Mouse (Mus musculus) mouse embryonic stem cell (cell line): ENCODE measurements around the gene Rapsn.
"Not testable (repeated sequence)": the region's sequence is repeated elsewhere in the genome, so short reads cannot be mapped to it uniquely, and the experiment has no call there.

Experiments
- in situ Hi-C, 2 experiments: fragments of 300-500 bp; cut with MboI; formaldehyde crosslinking; loops; 1 replicate in 1 of 2; 3 replicates in 1 of 2; pipeline ENCODE4 v1.14.3; 2019 to 2020; ENCODE audit warnings: low sequenced_read_pairs in 2 of 2, low pct_unique_long_range_greater_than_20kb in 1 of 2, mixed read lengths in 1 of 2; ENCODE audit not compliant: unreplicated experiment in 1 of 2

Rapsn gene

DNA sequence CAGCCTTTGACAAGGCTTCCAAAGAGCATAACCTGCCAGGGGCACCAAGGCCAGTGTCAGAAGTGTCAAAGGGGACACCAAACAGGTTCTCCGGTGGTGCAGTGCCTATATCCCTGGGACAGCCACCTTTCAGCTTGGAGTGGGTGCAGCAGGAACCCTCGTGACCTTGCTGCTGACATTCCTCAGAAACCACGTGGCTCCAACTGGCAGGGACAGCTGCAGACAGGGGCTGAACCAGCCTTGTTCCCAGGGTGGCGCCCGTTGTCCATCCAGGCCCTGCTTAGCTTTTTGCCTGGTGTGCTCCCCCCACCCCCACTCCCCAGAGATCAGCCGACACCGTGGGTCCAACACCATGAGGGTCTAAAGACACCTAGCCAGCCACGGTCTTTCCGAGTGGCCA, at the start of gene Rapsn:
Gene Rapsn (plus strand): TSS at position 236 of the 400 bp plus-strand sequence.
- in situ Hi-C loops = no loop called here

DNA sequence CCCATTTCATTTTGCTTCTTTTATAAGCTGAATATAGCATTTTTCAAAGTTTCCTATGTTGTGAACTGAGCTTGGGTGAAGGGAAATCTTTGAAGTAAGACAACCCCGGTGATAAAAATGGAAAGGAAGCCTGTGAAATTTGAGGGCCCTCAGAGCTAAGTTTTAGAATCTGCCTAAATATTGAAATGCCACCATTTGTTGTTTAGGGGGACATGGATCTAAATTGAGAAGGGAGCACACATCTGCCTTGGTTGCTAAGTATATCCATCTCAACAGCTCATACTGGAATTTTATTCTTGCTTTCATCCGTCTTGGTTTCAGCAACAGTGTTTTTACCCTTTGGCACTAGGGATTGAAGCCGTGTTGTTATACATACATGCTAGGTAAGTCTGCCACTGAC, 49.4 kb upstream of the Rapsn start:
- in situ Hi-C loops = no loop called here

DNA sequence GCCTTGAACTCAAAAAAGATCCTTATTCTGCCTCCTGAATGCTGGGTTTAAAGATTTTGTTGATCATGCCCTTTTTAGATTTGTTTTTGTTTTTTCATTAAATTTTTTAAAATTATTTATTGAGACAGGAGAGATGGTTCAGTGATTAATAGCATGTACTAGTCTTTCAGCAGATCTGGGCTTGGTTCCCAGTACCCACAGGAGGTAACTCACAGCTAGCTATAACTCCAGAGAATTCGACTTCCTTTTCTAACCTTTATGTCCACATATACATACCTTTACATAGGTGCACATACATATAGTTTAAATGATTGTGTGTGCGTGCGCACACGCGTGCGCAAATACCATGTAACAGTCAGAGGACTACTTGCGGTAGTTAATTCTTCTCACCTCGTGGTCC, 26.9 kb upstream of the Rapsn start:
- in situ Hi-C loops = no loop called here

DNA sequence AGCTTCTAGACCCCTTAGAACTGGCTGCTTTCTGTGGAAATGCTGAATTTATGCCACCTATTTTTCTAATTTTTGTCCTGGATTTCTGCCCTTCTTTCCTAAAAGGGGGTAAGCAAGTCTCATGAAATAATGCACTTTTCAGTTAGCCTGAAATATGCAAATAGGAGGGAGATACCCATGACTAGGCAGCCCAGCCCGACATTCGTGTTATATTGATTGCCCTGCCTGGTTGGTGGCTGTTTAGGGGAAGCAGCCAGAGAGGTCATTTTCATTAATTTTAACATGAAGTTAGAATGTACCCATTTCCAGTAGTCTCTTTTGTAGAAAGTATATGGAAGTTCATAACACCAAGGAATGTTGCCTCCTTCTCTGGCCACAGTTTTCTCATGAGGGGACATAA, 21.5 kb upstream of the Rapsn start:
- in situ Hi-C loops = no loop called here

DNA sequence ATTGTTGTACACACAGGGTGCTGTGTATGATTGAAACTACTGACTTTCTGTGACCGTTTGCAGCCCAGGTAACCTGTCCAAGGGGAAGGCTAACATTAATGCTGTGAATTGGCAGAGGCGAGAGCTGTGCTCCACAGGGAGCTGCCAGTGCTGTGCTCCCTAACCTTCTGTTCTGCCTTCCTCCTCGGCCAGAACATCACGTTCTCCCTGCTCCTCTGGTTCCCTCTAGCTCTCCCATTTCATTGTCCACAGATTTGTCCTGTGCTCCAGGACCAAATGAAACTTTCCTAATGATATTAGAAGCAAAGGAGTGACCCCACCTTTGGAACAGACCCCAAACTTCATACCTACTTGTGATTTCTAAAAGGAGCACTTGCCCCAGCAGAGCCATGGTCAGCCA, 20.0 kb upstream of the Rapsn start:
- in situ Hi-C loops = no loop called here

DNA sequence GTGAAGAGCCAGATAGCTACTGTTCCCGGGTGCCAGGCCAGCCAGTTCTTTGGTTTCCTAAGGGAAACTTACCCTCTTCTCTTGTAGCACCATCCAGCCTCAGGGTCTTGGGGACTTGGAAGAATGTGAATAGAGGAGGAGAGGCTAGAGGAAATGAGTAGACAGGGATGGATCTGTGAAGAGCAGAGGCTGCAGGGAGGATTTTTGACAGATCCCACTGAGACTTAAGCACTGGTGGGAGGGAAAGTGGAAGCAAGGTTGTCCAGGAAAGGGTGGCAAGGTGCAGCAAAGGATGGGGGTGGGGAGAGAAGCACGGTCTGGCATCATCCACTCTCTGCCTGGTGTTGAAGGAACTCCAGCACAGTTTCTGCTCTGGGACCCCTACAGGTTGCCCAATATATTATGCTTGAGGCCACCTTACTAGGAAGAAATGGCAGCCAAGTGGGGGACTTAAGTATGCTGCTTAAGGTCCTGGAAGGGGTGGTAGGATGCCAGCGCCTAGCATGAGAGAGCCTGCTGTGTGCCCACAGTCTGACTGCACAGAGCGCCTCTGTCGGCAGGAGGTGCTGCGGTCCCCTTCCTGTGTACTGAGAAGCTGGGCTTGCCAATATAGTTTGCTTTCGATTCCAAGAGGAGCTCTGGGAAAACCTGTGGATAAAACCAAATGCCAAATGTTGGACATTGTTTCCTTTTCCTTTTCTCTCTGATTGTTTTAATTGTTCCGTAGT, 17.2 kb upstream of the Rapsn start:
- in situ Hi-C loops = no loop called here

DNA sequence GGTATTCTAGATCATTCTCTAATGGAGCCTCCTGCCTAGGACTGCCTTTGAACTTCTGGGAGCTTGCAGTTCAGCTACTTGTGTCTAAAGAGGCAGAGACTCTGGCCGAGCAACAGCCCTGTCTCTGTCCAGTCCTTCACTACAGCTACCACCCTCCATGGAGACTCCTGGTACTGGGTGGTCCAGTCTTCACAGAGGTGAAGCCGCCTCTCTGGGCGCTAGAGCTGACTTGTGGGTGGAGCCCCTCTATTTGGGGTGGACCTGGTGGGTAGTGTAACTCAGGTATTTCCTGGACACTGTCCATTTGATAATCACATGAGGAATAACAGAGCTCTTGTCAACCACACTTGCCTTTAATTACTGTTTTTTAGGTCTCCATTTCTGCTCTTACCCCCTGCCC, 15.5 kb upstream of the Rapsn start:
- in situ Hi-C loops = no loop called here

DNA sequence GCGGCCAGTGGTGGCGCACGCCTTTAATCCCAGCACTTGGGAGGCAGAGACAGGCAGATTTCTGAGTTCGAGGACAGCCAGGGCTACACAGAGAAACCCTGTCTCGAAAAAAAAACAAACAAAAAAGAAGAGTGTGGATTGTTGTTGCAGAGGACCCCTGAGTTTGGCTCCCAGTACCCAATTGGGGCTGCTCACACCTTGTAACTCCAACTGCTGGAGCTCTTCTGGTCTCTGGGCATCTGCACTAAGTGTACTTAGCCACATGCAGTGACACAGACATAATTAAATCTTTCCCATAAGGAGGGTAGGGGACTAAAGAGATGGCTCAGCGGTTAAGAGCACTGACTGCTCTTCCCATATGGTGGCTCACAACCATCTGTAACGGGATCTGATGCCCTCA, 13.2 kb upstream of the Rapsn start:
- in situ Hi-C loops = not testable (repeated sequence)

DNA sequence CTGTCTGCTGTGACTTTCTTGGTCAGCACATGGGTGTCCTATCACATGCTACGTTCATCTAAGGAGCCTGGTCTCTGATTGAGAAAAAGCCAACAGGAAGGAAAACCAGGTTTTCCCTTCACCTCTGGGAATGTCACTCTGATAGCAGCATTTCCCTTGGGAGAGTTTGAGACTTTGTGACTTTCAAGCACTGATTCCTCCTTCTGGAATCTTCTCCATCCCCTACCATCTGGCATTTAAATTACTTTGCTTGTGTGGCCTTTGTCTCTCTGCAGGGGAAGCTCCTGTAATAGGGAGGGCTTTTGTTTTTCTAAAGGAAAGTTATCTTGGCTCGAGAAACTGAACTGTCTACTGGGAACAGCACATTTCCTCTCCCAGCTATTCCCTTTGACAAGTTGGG, 12.3 kb upstream of the Rapsn start:
- in situ Hi-C loops = no loop called here

DNA sequence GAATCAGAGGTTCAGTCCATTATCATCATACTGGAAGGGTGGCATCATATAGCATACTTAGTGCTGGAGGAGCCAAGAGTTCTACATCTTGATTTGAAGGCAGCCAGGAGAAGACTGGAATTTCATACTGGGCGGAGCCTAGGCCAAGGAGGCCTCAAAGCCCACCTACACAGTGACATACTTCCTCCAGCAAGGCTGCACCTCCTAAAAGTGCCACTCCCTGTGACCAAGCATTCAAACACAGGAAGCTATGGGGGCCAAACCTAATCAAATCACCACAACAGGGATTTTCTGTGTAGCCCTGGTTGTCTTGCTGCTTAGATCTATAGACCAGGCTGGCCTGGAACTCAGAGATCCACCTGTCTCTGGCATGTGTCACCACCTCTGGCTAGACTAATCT, 11.5 kb upstream of the Rapsn start:
- in situ Hi-C loops = no loop called here

DNA sequence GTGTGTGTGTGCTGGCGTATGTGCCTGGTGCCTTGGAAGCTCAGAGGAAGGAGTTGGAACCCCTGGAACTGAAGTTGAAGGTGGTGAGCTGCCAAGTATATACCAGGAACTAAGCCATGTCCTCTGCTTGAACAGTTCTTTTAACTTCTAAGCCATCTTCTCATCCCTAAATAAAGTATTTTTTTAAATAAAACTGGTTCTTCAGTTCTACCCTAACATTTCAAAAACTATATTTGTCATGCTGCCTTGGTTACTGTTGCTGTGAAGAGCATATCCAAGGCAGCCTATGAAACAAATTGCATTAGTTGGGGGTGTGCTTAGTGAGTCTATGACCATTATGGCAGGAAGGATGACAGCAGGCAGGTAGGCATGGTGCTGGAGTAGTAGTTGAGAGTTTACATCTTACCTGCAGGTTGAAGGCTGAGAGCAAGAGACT, 10.3 kb upstream of the Rapsn start:
- in situ Hi-C loops = no loop called here

DNA sequence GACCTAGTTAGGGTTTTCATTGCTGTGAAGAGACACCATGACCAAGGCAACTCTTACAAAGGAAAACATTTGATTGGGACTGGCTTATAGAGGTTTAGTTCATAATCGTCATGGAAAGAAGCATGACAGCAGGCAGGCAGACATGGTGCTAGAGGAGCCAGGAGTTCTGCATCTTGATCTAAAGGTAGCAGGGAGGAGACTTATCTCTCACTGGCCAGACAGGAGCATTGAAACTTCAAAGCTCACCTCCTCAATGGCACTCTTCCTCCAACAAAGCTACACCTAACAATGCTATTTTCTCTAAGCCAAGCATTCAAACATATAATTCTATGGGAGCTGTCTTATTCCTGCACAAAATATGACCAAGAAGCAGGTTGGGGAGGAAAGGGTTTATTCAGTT, 8.9 kb upstream of the Rapsn start:
- in situ Hi-C loops = no loop called here

DNA sequence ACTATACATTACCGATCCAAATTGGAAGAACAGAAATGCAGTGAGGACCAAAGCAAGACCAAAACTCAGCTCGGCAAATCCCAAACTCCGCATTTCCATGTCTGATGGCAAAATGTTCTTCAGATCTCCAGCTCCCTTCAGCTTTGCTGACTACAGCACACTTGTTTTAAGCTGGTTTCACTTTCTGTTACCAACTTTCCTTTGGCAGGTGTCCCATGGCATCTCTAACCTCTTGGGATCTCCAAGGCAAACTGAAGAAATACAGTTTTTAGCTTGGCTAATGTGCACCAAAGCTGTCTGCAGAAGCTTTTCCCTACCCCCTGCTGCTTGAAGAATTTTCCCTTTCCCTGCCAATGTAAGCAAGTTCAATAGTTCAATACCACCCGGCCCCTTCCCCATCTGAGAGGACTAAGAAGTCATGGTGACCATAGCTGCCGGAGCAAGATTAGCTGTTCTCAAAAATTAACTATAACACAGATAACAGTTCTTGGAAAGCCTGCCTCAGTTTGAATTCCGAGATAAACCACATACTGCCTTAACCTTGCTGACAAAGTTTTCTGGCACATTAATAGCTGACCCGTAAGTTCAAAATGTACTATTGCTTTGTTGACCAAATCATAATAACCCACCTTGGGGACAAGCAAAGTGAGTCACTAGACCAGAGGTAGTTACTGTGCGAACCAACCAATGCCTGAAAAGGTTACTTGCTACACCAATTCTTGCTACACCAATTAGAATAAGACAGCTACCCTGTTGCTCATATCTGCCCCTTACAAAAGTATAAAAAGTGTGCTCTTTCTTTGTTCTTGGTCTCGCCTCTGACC, 7.8 kb upstream of the Rapsn start:
- in situ Hi-C loops = no loop called here

DNA sequence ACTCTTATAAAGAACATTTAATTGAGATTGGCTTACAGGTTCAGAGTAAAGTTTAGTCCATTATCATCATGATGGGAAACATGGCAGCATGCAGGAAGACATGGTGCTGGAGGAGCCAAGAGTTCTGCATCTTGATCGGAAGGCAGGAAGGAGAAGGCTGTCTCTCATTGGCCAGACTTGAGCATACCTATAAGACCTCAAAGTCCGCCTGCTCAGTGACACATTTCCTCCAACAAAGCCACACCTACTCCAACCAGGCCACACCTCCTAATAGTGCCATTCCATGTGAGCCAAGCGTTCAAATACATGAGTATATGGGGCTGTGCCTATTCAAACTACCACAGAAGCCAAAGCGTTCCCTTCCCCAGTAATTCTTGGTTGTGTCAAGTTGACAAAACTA, 4.2 kb upstream of the Rapsn start:
- in situ Hi-C loops = loop anchor here in 1 of 2 experiments (5.0 kb wide), 1 partner anchor 66 kb away; no protein-coding TSS in a partner anchor

DNA sequence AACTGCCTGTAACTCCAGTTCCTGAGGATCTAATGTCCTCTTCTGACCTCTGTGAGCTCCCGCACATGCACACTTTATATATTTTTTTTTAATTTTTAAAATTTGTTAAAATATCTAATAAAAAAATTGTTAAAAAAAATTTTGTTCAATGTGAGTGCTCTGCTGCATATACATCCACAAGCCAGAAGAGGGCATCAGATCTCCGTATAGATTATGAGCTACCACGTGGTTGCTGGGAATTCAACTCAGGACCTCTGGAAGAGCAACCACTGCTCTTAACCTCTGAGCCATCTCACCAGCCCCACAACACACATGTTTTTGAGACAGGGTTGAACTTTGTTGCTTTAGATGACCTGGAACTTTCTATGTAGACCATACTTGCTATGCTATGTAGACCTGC, 2.4 kb upstream of the Rapsn start:
- in situ Hi-C loops = loop anchor here in 1 of 2 experiments (5.0 kb wide), 1 partner anchor 64 kb away; no protein-coding TSS in a partner anchor

DNA sequence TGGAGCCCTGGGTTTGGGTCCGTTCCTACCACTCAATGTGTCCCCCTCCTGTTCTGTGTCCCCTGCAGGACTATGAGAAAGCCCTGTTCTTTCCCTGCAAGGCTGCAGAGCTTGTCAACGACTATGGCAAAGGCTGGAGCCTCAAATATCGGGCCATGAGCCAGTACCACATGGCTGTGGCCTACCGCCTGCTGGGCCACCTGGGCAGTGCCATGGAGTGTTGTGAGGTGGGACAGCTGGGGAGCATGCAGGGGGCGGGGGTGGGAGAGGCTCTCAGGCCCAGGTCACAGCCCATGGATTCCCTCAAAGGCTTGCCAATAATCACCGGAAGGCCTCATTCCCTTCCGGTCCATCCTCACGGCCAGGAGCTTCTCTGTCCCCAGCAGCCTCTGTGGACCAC, 6.4 kb downstream of the Rapsn start:
- in situ Hi-C loops = loop anchor here in 1 of 2 experiments (5.0 kb wide), 1 partner anchor 56 kb away; no protein-coding TSS in a partner anchor

DNA sequence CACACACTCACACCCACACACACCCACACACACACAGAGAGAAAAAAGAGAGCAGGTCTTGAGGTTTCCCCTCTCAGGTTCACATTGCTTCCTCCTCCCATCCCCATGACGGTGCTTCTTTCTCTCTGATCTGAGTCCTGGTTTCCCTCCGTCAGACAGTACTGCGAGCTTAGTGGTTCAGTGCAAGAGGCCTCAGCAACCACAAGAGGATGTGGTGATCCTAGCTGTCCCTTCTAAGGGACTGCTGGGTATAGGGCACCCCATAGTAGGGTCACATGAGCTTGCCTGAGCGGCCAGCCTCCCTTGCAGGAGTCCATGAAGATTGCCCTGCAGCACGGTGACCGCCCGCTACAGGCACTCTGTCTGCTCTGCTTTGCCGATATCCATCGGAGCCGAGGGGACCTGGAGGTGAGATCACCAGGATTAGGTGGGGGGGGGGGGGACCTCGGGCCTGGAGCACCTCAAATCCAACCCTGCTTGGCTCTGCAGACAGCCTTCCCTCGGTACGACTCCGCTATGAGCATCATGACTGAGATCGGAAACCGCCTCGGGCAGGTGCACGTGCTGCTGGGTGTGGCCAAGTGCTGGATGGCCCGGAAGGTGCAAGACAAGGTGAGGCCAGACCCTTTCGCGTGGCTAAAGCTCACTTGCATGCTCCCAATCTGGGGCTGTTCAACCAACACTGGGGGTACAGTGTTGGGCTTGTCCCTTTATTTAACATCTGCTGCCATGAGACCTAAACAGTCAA, 7.4 kb downstream of the Rapsn start:
- in situ Hi-C loops = loop anchor here in 1 of 2 experiments (5.0 kb wide), 1 partner anchor 54 kb away; no protein-coding TSS in a partner anchor

DNA sequence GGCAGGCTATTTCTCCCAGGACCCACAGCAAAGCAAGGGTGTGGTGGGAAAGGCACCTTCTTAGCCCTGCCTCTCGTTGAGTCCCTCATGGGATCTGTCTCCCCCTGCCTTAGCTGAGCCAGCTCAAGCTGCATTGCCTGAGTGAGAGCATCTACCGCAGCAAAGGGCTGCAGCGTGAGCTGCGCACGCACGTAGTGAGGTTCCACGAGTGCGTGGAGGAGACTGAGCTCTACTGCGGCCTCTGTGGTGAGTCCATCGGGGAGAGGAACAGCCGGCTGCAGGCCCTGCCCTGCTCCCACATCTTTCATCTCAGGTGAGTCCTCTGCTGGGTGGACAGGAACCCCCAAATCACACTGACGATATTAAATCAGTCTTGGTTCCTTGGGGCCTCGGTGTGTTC, 9.3 kb downstream of the Rapsn start:
- in situ Hi-C loops = loop anchor here in 1 of 2 experiments (5.0 kb wide), 1 partner anchor 53 kb away; no protein-coding TSS in a partner anchor

DNA sequence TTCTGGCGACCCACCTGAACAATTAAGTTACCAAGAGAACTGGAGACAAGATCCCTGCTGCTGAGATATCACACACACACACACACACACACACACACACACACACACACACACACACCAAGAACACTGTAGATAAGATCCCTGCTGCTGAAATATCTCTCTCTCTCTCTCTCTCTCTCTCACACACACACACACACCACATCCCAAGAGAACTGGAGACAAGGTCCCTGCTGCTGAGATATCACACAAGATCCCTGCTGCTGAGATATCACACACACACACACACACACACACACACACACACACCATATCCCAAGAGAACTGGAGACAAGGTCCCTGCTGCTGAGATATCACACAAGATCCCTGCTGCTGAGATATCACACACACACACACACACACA, 10.4 kb downstream of the Rapsn start:
- in situ Hi-C loops = not testable (repeated sequence)
